Comparison of ENCODE assay signal across 9 mouse cellular contexts in the genomic region with DNA sequence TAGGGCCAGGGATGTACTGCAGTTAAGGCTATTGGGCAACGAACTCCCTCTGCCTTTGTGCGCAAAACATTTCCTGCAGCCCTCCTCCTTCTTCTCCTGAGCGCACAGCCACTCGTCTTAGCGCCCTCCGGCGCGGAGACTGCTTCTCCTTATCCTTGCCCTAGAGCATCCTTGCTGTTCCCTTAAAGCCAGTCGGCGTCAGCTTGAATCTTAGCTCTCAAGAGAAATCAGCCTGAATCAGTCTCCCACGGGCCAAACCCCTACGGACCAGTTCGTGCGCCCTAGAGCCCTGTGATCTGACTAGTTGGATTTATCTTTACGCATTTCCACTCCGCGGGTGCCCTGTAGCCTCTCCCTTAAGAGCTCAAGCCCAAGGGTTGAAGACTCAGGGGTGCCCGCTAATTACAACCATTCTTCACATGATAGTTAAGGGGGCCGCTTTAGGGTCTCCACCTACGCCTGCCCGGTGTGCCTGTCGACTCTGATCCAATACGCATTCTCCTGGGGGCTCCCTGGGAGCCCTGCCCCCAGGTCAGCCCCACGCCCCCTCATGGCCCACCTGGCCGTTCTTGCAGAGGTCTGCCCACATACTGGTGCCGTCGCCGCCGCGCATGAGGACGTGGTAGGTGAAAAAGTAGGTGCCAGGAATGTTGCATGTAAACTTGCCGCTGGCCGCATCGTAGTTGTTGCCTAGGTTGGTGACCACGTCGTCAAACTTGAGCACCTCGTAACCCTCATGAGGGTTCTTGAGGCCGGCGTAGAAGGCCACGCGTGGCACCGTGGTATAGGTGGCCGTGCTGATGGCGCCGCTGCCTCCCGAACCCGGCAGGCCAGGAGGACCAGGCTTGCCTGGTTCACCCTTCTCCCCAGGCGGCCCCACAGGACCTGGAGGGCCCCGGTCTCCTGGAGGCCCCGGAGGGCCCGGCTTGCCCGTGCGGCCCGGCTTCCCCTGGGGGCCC. TPM values are rescaled to one million over a fixed set of nuclear protein-coding genes. Genes with fewer than 3 reads are reported as not detected.
A peak's percentile ranks its signal among the peaks of the same experiment; 100 is the strongest.
DNase-seq lines count a peak whose midpoint lies in the region; ATAC-seq and TF ChIP-seq lines count a peak whose summit lies in the region.
"Had no signal": no experiment of that assay in that cellular context is flagged by ENCODE, and none has a peak within 500 bp of the region (broad histone marks: within the 10 kb centered on the region; RNA-seq: fewer than 3 reads in every experiment).

No protein-coding gene starts in this region.

- H3K4me2 ChIP-seq in intestine, postnatal 0 days (replicated peaks; ENCODE audit: low read depth), result peak overlapping the region; percentile 65
- H3K4me2 ChIP-seq in neural tube, embryonic 15.5 days, result peak overlapping the region; percentile 67

- WGBS in embryonic facial prominence, embryonic 10.5 days, result 2% methylated on average over 54 of the region's 54 CpGs
- 4% methylated on average over 54 of the region's 54 CpGs for WGBS in intestine, postnatal 0 days
- WGBS in neural tube, embryonic 15.5 days, result 2% methylated on average over 54 of the region's 54 CpGs

- TF ChIP-seq CTCF in layer of hippocampus, adult 2 months (conservative IDR thresholded peaks at IDR 0.05), result no peak
- TF ChIP-seq CTCF in intestine, postnatal 0 days (IDR thresholded peaks at IDR 0.05; ENCODE audit: low read depth), result no peak

- no peak overlapping the region for H3K27ac ChIP-seq in layer of hippocampus, adult 2 months
- peak overlapping the region; percentile 78; the same call in 1 of the 2 replicates for H3K27ac ChIP-seq in embryonic facial prominence, embryonic 10.5 days (replicated peaks)
- no peak overlapping the region for H3K27ac ChIP-seq in intestine, postnatal 0 days (ENCODE audit: low read depth, low read length)
- no peak overlapping the region for H3K27ac ChIP-seq in neural tube, embryonic 15.5 days (replicated peaks)

- H3K27me3 ChIP-seq in embryonic facial prominence, embryonic 10.5 days (replicated peaks; ENCODE audit: low read depth, poor library complexity, severe bottlenecking), result peaks cover 99% of the 10 kb centered on the region
- H3K27me3 ChIP-seq in intestine, postnatal 0 days (replicated peaks; ENCODE audit: control insufficient read depth, insufficient read depth, low read length), result peaks cover 78% of the 10 kb centered on the region
- peaks cover 83% of the 10 kb centered on the region for H3K27me3 ChIP-seq in neural tube, embryonic 15.5 days (replicated peaks)

- no peaks in the 10 kb centered on the region for H3K9me3 ChIP-seq in embryonic facial prominence, embryonic 10.5 days
- no peaks in the 10 kb centered on the region for H3K9me3 ChIP-seq in intestine, postnatal 0 days (ENCODE audit: control insufficient read depth)
- no peaks in the 10 kb centered on the region for H3K9me3 ChIP-seq in neural tube, embryonic 15.5 days (replicated peaks)

- H3K9ac ChIP-seq in intestine, postnatal 0 days (ENCODE audit: low read depth, low read length), result no peak overlapping the region
- H3K9ac ChIP-seq in neural tube, embryonic 15.5 days (replicated peaks), result no peak overlapping the region

- ATAC-seq in intestine, postnatal 0 days, result no peak
- ATAC-seq in neural tube, embryonic 15.5 days (ENCODE audit: low FRiP score), result no peak

- no peaks in the 10 kb centered on the region for H3K36me3 ChIP-seq in embryonic facial prominence, embryonic 10.5 days (replicated peaks)
- H3K36me3 ChIP-seq in intestine, postnatal 0 days (ENCODE audit: control insufficient read depth, insufficient read depth), result no peaks in the 10 kb centered on the region
- H3K36me3 ChIP-seq in neural tube, embryonic 15.5 days, result no peaks in the 10 kb centered on the region

- DNase-seq in layer of hippocampus, adult 2 months (ENCODE audit: low spot score in 2 of 2), result no peak
- no peak for DNase-seq in layer of hippocampus, adult 8-10 months (ENCODE audit: low spot score in 2 of 2)
- DNase-seq in embryonic facial prominence, embryonic 10.5 days (ENCODE audit: low spot score), result peak; percentile 44
- DNase-seq in urinary bladder, postnatal 4 days (ENCODE audit: low spot score in 2 of 2), result no peak
- no peak for DNase-seq in thymus, postnatal 25 days
- no peak for DNase-seq in natural killer cell, adult 2 months (ENCODE audit: low spot score in 2 of 2)

- peaks cover 47% of the 10 kb centered on the region for H3K4me1 ChIP-seq in embryonic facial prominence, embryonic 10.5 days
- H3K4me1 ChIP-seq in intestine, postnatal 0 days (replicated peaks; ENCODE audit: control insufficient read depth, insufficient read depth, low read length), result peaks cover 14% of the 10 kb centered on the region; the same call in 1 of the 2 replicates
- H3K4me1 ChIP-seq in neural tube, embryonic 15.5 days, result peaks cover 58% of the 10 kb centered on the region

- peak overlapping the region; percentile 37 for H3K4me3 ChIP-seq in layer of hippocampus, adult 2 months
- H3K4me3 ChIP-seq in embryonic facial prominence, embryonic 10.5 days, result peak overlapping the region; percentile 55
- H3K4me3 ChIP-seq in intestine, postnatal 0 days (ENCODE audit: low read depth, low read length), result peak overlapping the region; percentile 31
- peak overlapping the region; percentile 44 for H3K4me3 ChIP-seq in neural tube, embryonic 15.5 days (replicated peaks)

RNA-seq across cellular contexts. Expression of gene C1ql1, which starts 0.9 kb away (rescaled TPM):
- total RNA-seq in layer of hippocampus, adult 2 months (2021), result 10 to 100 TPM; 17.5 to 18.5 TPM
- 10 to 100 TPM; 13.9 to 19.7 (median 16.6) TPM for total RNA-seq in layer of hippocampus, adult 8-10 months (2022)
- polyA plus RNA-seq in embryonic facial prominence, embryonic 10.5 days (2016; fragmentation: Nextera tagmentation; extraction: Ambion mirVana), result 1.5 and 2.7 TPM in 2 replicates
- polyA plus RNA-seq in intestine, postnatal 0 days (2015; fragmentation: Nextera tagmentation; extraction: Ambion mirVana), result 0.85 and 1.1 TPM in 2 replicates
- 4.4 TPM in 2 replicates for polyA plus RNA-seq in neural tube, embryonic 15.5 days (2015; fragmentation: Nextera tagmentation; extraction: Ambion mirVana)
- total RNA-seq: heart, adult 18-20 months had no signal

RNA-seq across cellular contexts. Expression of gene Kif18b, which starts 20.7 kb away (rescaled TPM):
- under 1 TPM; 0.27 to 0.74 TPM for total RNA-seq in layer of hippocampus, adult 2 months (2021)
- under 1 TPM in 3 of 4 experiments, not detected in 1; 0.14 to 0.29 (median 0.23) TPM for total RNA-seq in layer of hippocampus, adult 8-10 months (2022)
- polyA plus RNA-seq in embryonic facial prominence, embryonic 10.5 days (2016; fragmentation: Nextera tagmentation; extraction: Ambion mirVana), result 12.1 and 13.0 TPM in 2 replicates
- polyA plus RNA-seq in intestine, postnatal 0 days (2015; fragmentation: Nextera tagmentation; extraction: Ambion mirVana), result 0.88 and 1.1 TPM in 2 replicates
- 1.9 and 3.9 TPM in 2 replicates for polyA plus RNA-seq in neural tube, embryonic 15.5 days (2015; fragmentation: Nextera tagmentation; extraction: Ambion mirVana)

RNA-seq across cellular contexts. Expression of gene Gfap, which starts 44.9 kb away (rescaled TPM):
- 100 to 1,000 TPM; 332 to 341 TPM for total RNA-seq in layer of hippocampus, adult 2 months (2021)
- total RNA-seq in layer of hippocampus, adult 8-10 months (2022), result 1,000 to 10,000 TPM in 2 of 4 experiments, 100 to 1,000 TPM in 2; 331 to 2,605 (median 1,138) TPM
- polyA plus RNA-seq in embryonic facial prominence, embryonic 10.5 days (2016; fragmentation: Nextera tagmentation; extraction: Ambion mirVana), result 0.14 and 0.16 TPM in 2 replicates
- polyA plus RNA-seq in intestine, postnatal 0 days (2015; fragmentation: Nextera tagmentation; extraction: Ambion mirVana), result 0.14 and 0.17 TPM in 2 replicates
- 2.4 and 4.2 TPM in 2 replicates for polyA plus RNA-seq in neural tube, embryonic 15.5 days (2015; fragmentation: Nextera tagmentation; extraction: Ambion mirVana)
